Mouse (Mus musculus) forebrain, postnatal 0 days (tissue): ENCODE results near the gene Slc4a5. TPM values are rescaled to one million over a fixed set of nuclear protein-coding genes. Genes with fewer than 3 reads are reported as not detected.

Experiments
- ATAC-seq: fragments of 200-750 bp; cut with Nextera tagmentation; 2 replicates; pipeline ENCODE4 v1.8.0; 2017; ENCODE audit warnings: mild to moderate bottlenecking, moderate library complexity
- DNase-seq: peaks from one replicate; pipeline ENCODE4 v3.0.0-alpha.2; 2015
- H3K27ac ChIP-seq: fragments of 300-500 bp; sonication (generic); 2 replicates; pipeline ENCODE4 v1.5.1; 2014; ENCODE audit warnings: low read depth, mild to moderate bottlenecking, antibody characterized with exemption, low read length, moderate library complexity, mixed read lengths
- H3K27me3 ChIP-seq: fragments of 300-500 bp; sonication (generic); 2 replicates; pipeline ENCODE4 v1.6.1; 2014; ENCODE audit warnings: mild to moderate bottlenecking, low read length, mixed read lengths; ENCODE audit not compliant: insufficient read depth
- H3K36me3 ChIP-seq: fragments of 300-500 bp; sonication (generic); 2 replicates; pipeline ENCODE4 v1.6.1; 2014; ENCODE audit warnings: mild to moderate bottlenecking, moderate library complexity; ENCODE audit not compliant: insufficient read depth
- H3K4me1 ChIP-seq: fragments of 300-500 bp; sonication (generic); 2 replicates; pipeline ENCODE4 v1.6.1; 2014; ENCODE audit warnings: antibody characterized with exemption; ENCODE audit not compliant: insufficient read depth
- H3K4me2 ChIP-seq: fragments of 300-500 bp; sonication (generic); 2 replicates; pipeline ENCODE4 v1.6.1; 2014; ENCODE audit warnings: low read depth, mild to moderate bottlenecking, moderate library complexity
- H3K4me3 ChIP-seq: fragments of 300-500 bp; sonication (generic); 2 replicates; pipeline ENCODE4 v1.5.1; 2014; ENCODE audit warnings: low read depth, low read length, mixed read lengths
- H3K9ac ChIP-seq: fragments of 300-500 bp; sonication (generic); 2 replicates; pipeline ENCODE4 v1.6.1; 2014; ENCODE audit warnings: mild to moderate bottlenecking
- H3K9me3 ChIP-seq: fragments of 300-500 bp; sonication (generic); 2 replicates; pipeline ENCODE4 v1.6.1; 2016; ENCODE audit warnings: low read length
- CTCF ChIP-seq: sonication (generic); IDR thresholded peaks from 2 replicates; pipeline ENCODE4 v1.5.1; 2016; ENCODE audit warnings: antibody characterized with exemption, control low read depth, low read depth
- WGBS: fragments of 180-500 bp; shearing (Covaris S2); extraction: QIAGEN DNeasy Blood & Tissue Kit; methylation state at CpG from one replicate; pipeline ENCODE4 v1.1.7; 2014; 5-methylcytosine and 5-hydroxymethylcytosine counted together
- polyA plus RNA-seq: library from polyadenylated mRNA; unstranded; fragments of >200 nt; fragmentation: Nextera tagmentation; extraction: Ambion mirVana; gene quantifications from 2 replicates; pipeline ENCODE4 v1.2.1, GENCODE M21; 2015
- total RNA-seq: library from RNA; depleted of rRNA; stranded (reverse); fragments of >200 nt; gene quantifications from 2 replicates; pipeline ENCODE4 v1.2.3, GENCODE M21; 2014; rRNA removed

The Slc4a5 gene
- total RNA-seq (1.3 and 1.7 TPM in 2 replicates), polyA plus RNA-seq (0.45 and 1.3 TPM in 2 replicates)

GRCm38 (mm10) chr6:83219814-83220213, at the start of gene Slc4a5:
Slc4a5 (plus strand) TSS chr6:83219828.
- DNase-seq (no peak), ATAC-seq (no peak)
- H3K4me1 ChIP-seq = no peaks in the 10 kb centered on the region
- no peaks in the 10 kb centered on the region for H3K9me3 ChIP-seq
- 83% methylated on average over 3 of the region's 3 CpGs for WGBS
- no peak within 1 kb of the TSS for H3K27ac ChIP-seq
- no peak for TF ChIP-seq CTCF
- H3K4me2 ChIP-seq = no peak within 1 kb of the TSS
- H3K4me3 ChIP-seq = no peak within 1 kb of the TSS
- no peak within 1 kb of the TSS for H3K9ac ChIP-seq
- H3K36me3 ChIP-seq = no peaks in the 10 kb centered on the region
- H3K27me3 ChIP-seq = no peaks in the 10 kb centered on the region

GRCm38 (mm10) chr6:83169872-83170271, 49.8 kb upstream of the Slc4a5 start:
- TF ChIP-seq CTCF = no peak
- 0 out of 2 replicates have a peak overlapping the region, but pooled peaks have one; percentile 1 for H3K27ac ChIP-seq
- 80% methylated on average over 5 of the region's 5 CpGs for WGBS
- H3K9ac ChIP-seq = no peak overlapping the region
- ATAC-seq (no peak), DNase-seq (no peak)
- H3K9me3 ChIP-seq = no peaks in the 10 kb centered on the region
- no peak overlapping the region for H3K4me2 ChIP-seq
- no peaks in the 10 kb centered on the region for H3K27me3 ChIP-seq
- H3K36me3 ChIP-seq = no peaks in the 10 kb centered on the region
- peaks cover 25% of the 10 kb centered on the region; the same call in 1 of the 2 replicates for H3K4me1 ChIP-seq
- no peak overlapping the region for H3K4me3 ChIP-seq

- Histone ChIP-seq H3K27ac (0 out of 2 replicates have a peak overlapping the region, but pooled peaks have one; percentile 81), H3K27me3 (no peaks in the 10 kb centered on the region), H3K4me2 (peak overlapping the region; percentile 42), H3K9ac (0 out of 2 replicates have a peak overlapping the region, but pooled peaks have one; percentile 39), H3K36me3 (no peaks in the 10 kb centered on the region), H3K4me1 (peaks cover 21% of the 10 kb centered on the region; the same call in 1 of the 2 replicates), H3K4me3 (peak overlapping the region; percentile 25; the same call in 1 of the 2 replicates), H3K9me3 (no peaks in the 10 kb centered on the region)
- WGBS = 73% methylated on average over 5 of the region's 5 CpGs
- TF ChIP-seq CTCF = no peak
- no peak for DNase-seq
- no peak for ATAC-seq
Measured at GRCm38 (mm10) chr6:83171063-83171462, 48.6 kb upstream of the Slc4a5 start.

GRCm38 (mm10) chr6:83172240-83172920, 47.2 kb upstream of the Slc4a5 start:
- no peaks in the 10 kb centered on the region for H3K27me3 ChIP-seq
- TF ChIP-seq CTCF = no peak
- H3K4me2 ChIP-seq = peak overlapping the region; percentile 42
- no peaks in the 10 kb centered on the region for H3K9me3 ChIP-seq
- whole genome bisulfite sequencing = 46% methylated on average over 9 of the region's 9 CpGs
- peak overlapping the region; percentile 81 for H3K27ac ChIP-seq
- DNase-seq = peak; percentile 66
- H3K36me3 ChIP-seq = no peaks in the 10 kb centered on the region
- peak overlapping the region; percentile 39 for H3K9ac ChIP-seq
- H3K4me3 ChIP-seq = peak overlapping the region; percentile 25
- 0 out of 2 replicates have a peak, but pooled peaks cover 11% of the 10 kb centered on the region for H3K4me1 ChIP-seq
- ATAC-seq = peak; percentile 87

- Histone ChIP-seq H3K9me3 (no peaks in the 10 kb centered on the region), H3K4me2 (no peak overlapping the region), H3K4me1 (peaks cover 9% of the 10 kb centered on the region; the same call in 1 of the 2 replicates), H3K9ac (no peak overlapping the region), H3K27ac (no peak overlapping the region), H3K27me3 (no peaks in the 10 kb centered on the region), H3K36me3 (no peaks in the 10 kb centered on the region), H3K4me3 (no peak overlapping the region)
- TF ChIP-seq CTCF = no peak
- DNase-seq = no peak
- WGBS = 73% methylated on average over 8 of the region's 8 CpGs
- no peak for ATAC-seq
Measured at GRCm38 (mm10) chr6:83175996-83176395, 43.6 kb upstream of the Slc4a5 start.

GRCm38 (mm10) chr6:83179390-83180117, 40.1 kb upstream of the Slc4a5 start:
- ATAC-seq = peak; percentile 96
- Histone ChIP-seq H3K36me3 (peaks cover 21% of the 10 kb centered on the region), H3K9ac (peak overlapping the region; percentile 59), H3K27me3 (no peaks in the 10 kb centered on the region), H3K4me2 (peak overlapping the region; percentile 55), H3K4me3 (peak overlapping the region; percentile 44), H3K9me3 (no peaks in the 10 kb centered on the region), H3K4me1 (no peaks in the 10 kb centered on the region; the same call in 1 of the 2 replicates), H3K27ac (no peak overlapping the region; the same call in 1 of the 2 replicates)
- TF ChIP-seq CTCF = no peak
- DNase-seq = peak; percentile 70
- 13% methylated on average over 12 of the region's 12 CpGs for WGBS
